Mouse (Mus musculus) liver, adult 2 months (tissue): ENCODE measurements around the gene Syt1. TPM values are rescaled to one million over a fixed set of nuclear protein-coding genes. Genes with fewer than 3 reads are reported as not detected.
A peak's percentile ranks its signal among the peaks of the same experiment; 100 is the strongest.

Experiments
- DNase-seq: peaks from one replicate; pipeline ENCODE4 v3.0.0-alpha.2; 2011; ENCODE audit warnings: low read depth, low spot score; ENCODE audit errors: extremely low read depth
- H3K27ac ChIP-seq: fragments of 200-500 bp; replicated peaks from 2 replicates; pipeline ENCODE4 v1.5.1; 2012; ENCODE audit warnings: low read depth, mild to moderate bottlenecking, control low read depth, inconsistent platforms, low read length; ENCODE audit not compliant: insufficient read depth
- H3K27me3 ChIP-seq: fragments of 200-500 bp; 2 replicates; pipeline ENCODE4 v1.6.1; 2012; ENCODE audit warnings: mild to moderate bottlenecking, moderate library complexity, low read length, inconsistent platforms; ENCODE audit not compliant: control insufficient read depth, insufficient read depth
- H3K36me3 ChIP-seq: fragments of 200-500 bp; 2 replicates; pipeline ENCODE4 v1.6.1; 2012; ENCODE audit warnings: low read length, inconsistent platforms; ENCODE audit not compliant: control insufficient read depth, insufficient read depth
- H3K4me1 ChIP-seq: fragments of 200-500 bp; 2 replicates; pipeline ENCODE4 v1.6.1; 2011; ENCODE audit warnings: low read length; ENCODE audit not compliant: control insufficient read depth, insufficient read depth
- H3K4me3 ChIP-seq: fragments of 200-500 bp; 2 replicates; pipeline ENCODE4 v1.5.1; 2011; ENCODE audit warnings: low read depth, mild to moderate bottlenecking, control low read depth, low read length, moderate library complexity; ENCODE audit not compliant: insufficient read depth
- H3K79me2 ChIP-seq: fragments of 200-500 bp; 2 replicates; pipeline ENCODE4 v1.6.1; 2012; ENCODE audit warnings: inconsistent platforms, mild to moderate bottlenecking, low read length, moderate library complexity; ENCODE audit not compliant: control insufficient read depth, insufficient read depth
- H3K9ac ChIP-seq: fragments of 200-500 bp; 2 replicates; pipeline ENCODE4 v1.6.1; 2012; ENCODE audit warnings: low read depth, mild to moderate bottlenecking, control low read depth, inconsistent platforms, low read length
- CTCF ChIP-seq: fragments of 200-500 bp; IDR thresholded peaks from 2 replicates; pipeline ENCODE4 v1.5.1; 2011; ENCODE audit warnings: low read depth, low read length, control low read depth
- POLR2A ChIP-seq: fragments of 200-500 bp; IDR thresholded peaks from 2 replicates; pipeline ENCODE4 v1.6.1; 2011; ENCODE audit warnings: low read length, control low read depth; ENCODE audit not compliant: insufficient read depth; ENCODE audit errors: extremely low read depth
- WGBS: fragments of 180-500 bp; shearing (Covaris S2); methylation state at CpG from one replicate; pipeline ENCODE4 v1.1.7; 2018; 5-methylcytosine and 5-hydroxymethylcytosine counted together
- polyA plus RNA-seq: library from polyadenylated mRNA; depleted of rRNA; stranded (reverse); fragments of >200 nt; gene quantifications from 2 replicates; pipeline ENCODE4 v1.2.3, GENCODE M21; 2012
- total RNA-seq: library from RNA; depleted of rRNA; stranded (reverse); fragments of >200 nt; gene quantifications from 2 replicates; pipeline ENCODE4 v1.2.3, GENCODE M21; 2014

Gene Syt1
- total and polyA plus RNA-seq, 2 experiments: 2.5 to 5.8 TPM

DNA sequence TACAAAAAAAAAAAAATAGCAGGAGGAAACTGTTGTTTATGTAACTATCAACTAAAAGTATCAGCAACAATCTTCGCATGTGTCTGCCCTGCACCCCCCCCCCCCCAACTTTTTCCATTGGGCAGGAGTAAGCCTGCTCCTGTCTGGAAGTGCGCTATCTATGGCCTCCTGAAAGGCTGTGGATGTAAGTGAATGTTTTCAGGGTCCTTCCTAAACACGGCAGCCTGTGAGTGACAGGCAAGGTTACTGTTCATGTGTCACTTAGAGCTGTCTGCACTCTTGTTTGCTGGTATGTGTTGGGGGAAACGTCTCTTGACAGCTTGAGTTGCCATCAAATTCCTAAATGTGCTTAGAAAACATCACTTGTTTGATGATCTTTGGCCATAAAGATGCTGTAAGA, 387.8 kb downstream of the Syt1 start:
- H3K4me3 ChIP-seq: no peak overlapping the region
- TF ChIP-seq CTCF (no peak), POLR2A (no peak)
- no peak overlapping the region for H3K9ac ChIP-seq
- no peaks in the 10 kb centered on the region for H3K27me3 ChIP-seq
- no peaks in the 10 kb centered on the region for H3K36me3 ChIP-seq
- peaks cover 5% of the 10 kb centered on the region; the same call in 1 of the 2 replicates for H3K4me1 ChIP-seq
- H3K27ac ChIP-seq: no peak overlapping the region
- DNase-seq: no peak
- WGBS: 79% methylated on average over 4 of the region's 4 CpGs
- H3K79me2 ChIP-seq: no peaks in the 10 kb centered on the region

DNA sequence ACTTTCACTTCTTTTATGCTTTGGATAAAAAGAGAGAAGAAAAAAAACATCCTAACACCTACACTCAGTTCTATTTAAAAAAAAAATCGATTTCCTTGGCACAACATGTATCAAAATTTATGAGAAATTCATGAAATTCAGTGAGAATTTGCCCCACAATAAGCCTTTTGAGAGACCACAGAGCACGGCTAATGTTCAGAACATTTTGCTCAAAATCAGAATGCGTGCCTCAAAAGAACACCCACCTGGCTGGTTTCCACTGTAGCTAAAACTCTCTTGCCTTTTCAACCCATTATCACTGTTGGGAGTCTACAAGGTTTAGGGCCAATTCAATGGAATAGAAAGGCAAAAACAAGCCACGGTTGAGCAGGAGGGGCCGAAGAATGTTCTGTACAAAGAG, 390.9 kb downstream of the Syt1 start:
- no peaks in the 10 kb centered on the region for H3K36me3 ChIP-seq
- no peaks in the 10 kb centered on the region for H3K79me2 ChIP-seq
- H3K27me3 ChIP-seq: no peaks in the 10 kb centered on the region
- no peak for TF ChIP-seq POLR2A
- no peak overlapping the region for H3K4me3 ChIP-seq
- 69% methylated on average over 5 of the region's 5 CpGs for WGBS
- H3K4me1 ChIP-seq: peaks cover 5% of the 10 kb centered on the region; the same call in 1 of the 2 replicates
- no peak overlapping the region for H3K9ac ChIP-seq
- DNase-seq: peak; percentile 60
- peak overlapping the region; percentile 84 for H3K27ac ChIP-seq

DNA sequence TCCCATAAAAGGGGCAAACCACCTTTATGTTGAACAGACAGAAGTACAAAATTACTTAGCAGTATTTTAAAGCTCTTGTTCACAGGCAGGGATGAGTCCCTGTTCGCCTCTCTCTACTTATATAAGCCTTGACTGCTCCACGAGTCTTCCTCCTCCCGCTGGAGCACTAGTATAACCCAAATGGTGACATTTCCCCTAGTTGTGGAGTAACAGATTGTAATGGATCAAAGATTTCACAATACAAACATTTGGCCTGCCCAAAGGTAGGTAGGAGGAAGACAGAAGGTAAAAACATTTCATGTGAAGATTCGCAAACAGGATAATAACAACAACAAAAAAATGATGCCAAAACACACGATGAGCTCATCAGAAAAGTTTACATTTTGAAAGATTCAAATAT, 391.6 kb downstream of the Syt1 start:
- no peak for TF ChIP-seq POLR2A
- no peak for TF ChIP-seq CTCF
- 25% methylated on average over 5 of the region's 5 CpGs for WGBS

DNA sequence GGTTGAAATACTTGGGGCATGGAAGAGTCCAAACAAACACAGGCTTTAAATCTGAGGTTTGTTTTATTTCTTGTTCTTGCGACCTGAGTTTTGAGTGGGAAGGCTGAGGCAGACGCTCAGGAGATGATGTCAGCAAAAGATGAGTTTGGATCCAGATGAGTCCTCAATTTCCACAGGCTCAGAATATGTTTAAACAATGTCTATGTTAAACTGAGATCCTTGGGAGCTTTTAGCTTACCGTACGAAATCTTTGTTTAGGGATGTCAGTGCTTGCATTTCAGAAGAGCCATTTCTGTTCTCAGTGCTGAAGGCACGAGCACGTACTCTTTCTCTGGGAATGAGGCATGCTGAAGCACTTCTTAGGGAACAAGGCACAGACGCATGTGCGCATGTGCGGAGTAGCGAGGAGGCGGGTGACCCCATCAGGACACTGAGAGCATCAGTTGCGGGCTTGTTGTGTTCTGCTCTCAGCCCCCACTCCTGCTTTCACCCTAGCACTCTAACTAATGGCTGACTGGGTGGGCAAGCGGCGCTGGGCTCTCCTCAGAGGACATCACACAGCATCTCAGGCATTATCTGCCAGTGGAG, 400.6 kb downstream of the Syt1 start:
- Histone ChIP-seq H3K4me3 (no peak overlapping the region), H3K9ac (no peak overlapping the region), H3K79me2 (no peaks in the 10 kb centered on the region), H3K36me3 (no peaks in the 10 kb centered on the region), H3K27ac (no peak overlapping the region), H3K4me1 (no peaks in the 10 kb centered on the region), H3K27me3 (no peaks in the 10 kb centered on the region)
- WGBS: 83% methylated on average over 14 of the region's 14 CpGs
- TF ChIP-seq POLR2A: no peak
- TF ChIP-seq CTCF: no peak
- DNase-seq: no peak

More for the DNA sequence above, 391.6 kb downstream of the Syt1 start:
- DNase-seq: peak; percentile 97
- Histone ChIP-seq H3K36me3 (no peaks in the 10 kb centered on the region), H3K4me3 (no peak overlapping the region), H3K79me2 (no peaks in the 10 kb centered on the region), H3K9ac (no peak overlapping the region), H3K27me3 (no peaks in the 10 kb centered on the region), H3K4me1 (peaks cover 5% of the 10 kb centered on the region; the same call in 1 of the 2 replicates), H3K27ac (no peak overlapping the region; the same call in 1 of the 2 replicates)

- H3K4me3 ChIP-seq: no peak overlapping the region
- no peaks in the 10 kb centered on the region for H3K27me3 ChIP-seq
- no peaks in the 10 kb centered on the region for H3K4me1 ChIP-seq
- H3K27ac ChIP-seq: no peak overlapping the region
- no peaks in the 10 kb centered on the region for H3K79me2 ChIP-seq
- DNase-seq: no peak
- TF ChIP-seq POLR2A (no peak), CTCF (no peak)
- no peaks in the 10 kb centered on the region for H3K36me3 ChIP-seq
- WGBS: 72% methylated on average over 8 of the region's 8 CpGs
- no peak overlapping the region for H3K9ac ChIP-seq
These were observed 408.9 kb downstream of the Syt1 start for GRCm38 (mm10) chr10:108601672-108602412.

- Histone ChIP-seq H3K27ac (no peak overlapping the region), H3K36me3 (no peaks in the 10 kb centered on the region), H3K79me2 (no peaks in the 10 kb centered on the region), H3K9ac (no peak overlapping the region), H3K4me1 (no peaks in the 10 kb centered on the region), H3K27me3 (no peaks in the 10 kb centered on the region), H3K4me3 (no peak overlapping the region)
- no peak for TF ChIP-seq CTCF
- no peak for TF ChIP-seq POLR2A
- 94% methylated on average over 9 of the region's 9 CpGs for WGBS
- DNase-seq: no peak
These were observed 410.1 kb downstream of the Syt1 start for GRCm38 (mm10) chr10:108600693-108601092.
